Mouse (Mus musculus): ENCODE measurements at regions not wholly inside any gene's neighbourhood (a gene's known extent, or its start where the extent isn't known, plus 50 kb on each side); places are given as distances from the start of the nearest gene placed in this dataset.

DNA sequence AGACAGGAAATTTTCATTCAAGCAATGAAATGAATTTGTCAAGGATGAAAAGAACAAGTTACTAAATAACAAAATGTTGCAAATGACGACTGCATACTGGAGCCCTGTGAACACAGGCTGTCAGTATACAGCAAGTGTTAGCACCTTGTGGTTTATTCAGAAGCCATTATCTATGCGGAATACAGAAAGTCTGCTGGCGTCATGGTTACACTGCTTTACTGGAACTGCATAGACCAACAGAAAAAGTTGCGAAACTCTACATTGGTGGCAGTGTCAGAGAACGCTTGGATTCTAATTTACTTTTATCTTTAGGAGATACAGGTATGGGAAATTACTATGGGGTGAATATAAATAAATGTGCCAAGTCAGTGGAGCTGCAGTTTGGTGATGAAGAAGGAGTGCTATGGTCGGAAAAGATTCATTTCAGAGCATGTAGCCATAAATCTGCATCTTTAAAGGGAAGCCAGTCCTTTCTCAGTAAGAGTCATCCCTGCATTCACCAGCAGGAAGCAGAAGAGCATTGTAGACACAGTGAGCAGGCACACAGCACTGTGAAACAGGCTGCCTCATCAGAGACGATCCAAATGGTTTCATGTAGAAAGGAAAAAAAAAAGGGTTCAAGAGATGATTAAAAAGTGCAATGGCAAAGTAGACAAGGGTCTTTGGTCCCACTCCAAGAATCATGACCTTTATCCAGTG, 586.3 kb downstream of the Kctd12 start:
- H3K4me1 ChIP-seq (ENCODE audit: control insufficient read depth, insufficient read depth, insufficient read length, low read length), result no peaks in the 10 kb centered on the region
- WGBS, result 72% methylated on average over 7 of the region's 7 CpGs
- TF ChIP-seq POLR2A (IDR thresholded peaks at IDR 0.05; ENCODE audit: low read depth, low read length) (no peak), CTCF (IDR thresholded peaks at IDR 0.05; ENCODE audit: extremely low read depth, insufficient read length, insufficient replicate concordance, low read depth, low read length) (no peak)

GRCm38 (mm10) chr14:102392351-102392750, 590.1 kb downstream of the Kctd12 start:
- 64% methylated on average over 3 of the region's 3 CpGs for WGBS
- TF ChIP-seq CTCF (IDR thresholded peaks at IDR 0.05; ENCODE audit: extremely low read depth, insufficient read length, insufficient replicate concordance, low read depth, low read length) (no peak), POLR2A (IDR thresholded peaks at IDR 0.05; ENCODE audit: low read depth, low read length) (no peak)

More for the DNA sequence above, 586.3 kb downstream of the Kctd12 start:
- Histone ChIP-seq H3K27me3 (ENCODE audit: control insufficient read depth, insufficient read depth, low read length) (no peaks in the 10 kb centered on the region), H3K4me3 (ENCODE audit: low read depth, low read length) (no peak overlapping the region), H3K36me3 (ENCODE audit: control insufficient read depth, insufficient read depth, low read length) (no peaks in the 10 kb centered on the region), H3K27ac (ENCODE audit: insufficient read depth, low read depth, low read length) (no peak overlapping the region)

GRCm38 (mm10) chr14:102372994-102373567, 609.4 kb downstream of the Kctd12 start:
- TF ChIP-seq CTCF (IDR thresholded peaks at IDR 0.05; ENCODE audit: extremely low read depth, insufficient read length, insufficient replicate concordance, low read depth, low read length) (no peak), POLR2A (IDR thresholded peaks at IDR 0.05; ENCODE audit: low read depth, low read length) (no peak)
- no peaks in the 10 kb centered on the region for H3K4me1 ChIP-seq (ENCODE audit: control insufficient read depth, insufficient read depth, insufficient read length, low read length)

More at GRCm38 (mm10) chr14:102392351-102392750, 590.1 kb downstream of the Kctd12 start:
- Histone ChIP-seq H3K4me1 (ENCODE audit: control insufficient read depth, insufficient read depth, insufficient read length, low read length) (no peaks in the 10 kb centered on the region), H3K27me3 (ENCODE audit: control insufficient read depth, insufficient read depth, low read length) (no peaks in the 10 kb centered on the region), H3K27ac (ENCODE audit: insufficient read depth, low read depth, low read length) (no peak overlapping the region), H3K36me3 (ENCODE audit: control insufficient read depth, insufficient read depth, low read length) (no peaks in the 10 kb centered on the region), H3K4me3 (ENCODE audit: low read depth, low read length) (no peak overlapping the region)

GRCm38 (mm10) chr14:102361589-102361988, 620.8 kb downstream of the Kctd12 start:
- no peak for TF ChIP-seq CTCF (IDR thresholded peaks at IDR 0.05; ENCODE audit: extremely low read depth, insufficient read length, insufficient replicate concordance, low read depth, low read length)
- TF ChIP-seq POLR2A (IDR thresholded peaks at IDR 0.05; ENCODE audit: low read depth, low read length), result no peak
- Histone ChIP-seq H3K36me3 (ENCODE audit: control insufficient read depth, insufficient read depth, low read length) (no peaks in the 10 kb centered on the region), H3K27ac (ENCODE audit: insufficient read depth, low read depth, low read length) (no peak overlapping the region), H3K4me3 (ENCODE audit: low read depth, low read length) (no peak overlapping the region), H3K4me1 (ENCODE audit: control insufficient read depth, insufficient read depth, insufficient read length, low read length) (no peaks in the 10 kb centered on the region), H3K27me3 (ENCODE audit: control insufficient read depth, insufficient read depth, low read length) (no peaks in the 10 kb centered on the region)
- WGBS, result 75% methylated on average over 2 of the region's 2 CpGs

More at GRCm38 (mm10) chr14:102372994-102373567, 609.4 kb downstream of the Kctd12 start:
- 74% methylated on average over 5 of the region's 5 CpGs for WGBS
- Histone ChIP-seq H3K27ac (ENCODE audit: insufficient read depth, low read depth, low read length) (no peak overlapping the region), H3K36me3 (ENCODE audit: control insufficient read depth, insufficient read depth, low read length) (no peaks in the 10 kb centered on the region), H3K4me3 (ENCODE audit: low read depth, low read length) (no peak overlapping the region), H3K27me3 (ENCODE audit: control insufficient read depth, insufficient read depth, low read length) (no peaks in the 10 kb centered on the region)

GRCm38 (mm10) chr14:102329409-102329808, 599.7 kb downstream of the Lmo7 start:
- Histone ChIP-seq H3K27me3 (ENCODE audit: control insufficient read depth, insufficient read depth, low read length) (no peaks in the 10 kb centered on the region), H3K4me3 (ENCODE audit: low read depth, low read length) (no peak overlapping the region)

GRCm38 (mm10) chr14:102306332-102306731, 576.6 kb downstream of the Lmo7 start:
- no peaks in the 10 kb centered on the region for H3K36me3 ChIP-seq (ENCODE audit: control insufficient read depth, insufficient read depth, low read length)
- no peak overlapping the region for H3K27ac ChIP-seq (ENCODE audit: insufficient read depth, low read depth, low read length)
- no peaks in the 10 kb centered on the region for H3K27me3 ChIP-seq (ENCODE audit: control insufficient read depth, insufficient read depth, low read length)
- H3K4me1 ChIP-seq (ENCODE audit: control insufficient read depth, insufficient read depth, insufficient read length, low read length), result no peaks in the 10 kb centered on the region
- H3K4me3 ChIP-seq (ENCODE audit: low read depth, low read length), result no peak overlapping the region
- 32% methylated on average over 6 of the region's 6 CpGs for WGBS
- no peak for TF ChIP-seq POLR2A (IDR thresholded peaks at IDR 0.05; ENCODE audit: low read depth, low read length)
- TF ChIP-seq CTCF (IDR thresholded peaks at IDR 0.05; ENCODE audit: extremely low read depth, insufficient read length, insufficient replicate concordance, low read depth, low read length), result no peak

More at GRCm38 (mm10) chr14:102329409-102329808, 599.7 kb downstream of the Lmo7 start:
- TF ChIP-seq POLR2A (IDR thresholded peaks at IDR 0.05; ENCODE audit: low read depth, low read length) (no peak), CTCF (IDR thresholded peaks at IDR 0.05; ENCODE audit: extremely low read depth, insufficient read length, insufficient replicate concordance, low read depth, low read length) (no peak)
- Histone ChIP-seq H3K4me1 (ENCODE audit: control insufficient read depth, insufficient read depth, insufficient read length, low read length) (no peaks in the 10 kb centered on the region), H3K27ac (ENCODE audit: insufficient read depth, low read depth, low read length) (no peak overlapping the region), H3K36me3 (ENCODE audit: control insufficient read depth, insufficient read depth, low read length) (no peaks in the 10 kb centered on the region)

- Histone ChIP-seq H3K27ac (ENCODE audit: insufficient read depth, low read depth, low read length) (no peak overlapping the region), H3K27me3 (ENCODE audit: control insufficient read depth, insufficient read depth, low read length) (no peaks in the 10 kb centered on the region), H3K4me1 (ENCODE audit: control insufficient read depth, insufficient read depth, insufficient read length, low read length) (no peaks in the 10 kb centered on the region), H3K36me3 (ENCODE audit: control insufficient read depth, insufficient read depth, low read length) (no peaks in the 10 kb centered on the region), H3K4me3 (ENCODE audit: low read depth, low read length) (no peak overlapping the region)
- TF ChIP-seq POLR2A (IDR thresholded peaks at IDR 0.05; ENCODE audit: low read depth, low read length) (no peak), CTCF (IDR thresholded peaks at IDR 0.05; ENCODE audit: extremely low read depth, insufficient read length, insufficient replicate concordance, low read depth, low read length) (no peak)
- 64% methylated on average over 2 of the region's 2 CpGs for WGBS
These were observed 573.1 kb downstream of the Lmo7 start for GRCm38 (mm10) chr14:102302826-102303225.

All from small intestine, adult 2 months (tissue).